Mouse (Mus musculus): ENCODE measurements at regions not wholly inside any gene's neighbourhood (a gene's known extent, or its start where the extent isn't known, plus 50 kb on each side); places are given as distances from the start of the nearest gene placed in this dataset.

GRCm38 (mm10) chr4:31877389-31877788 is 86.5 kb upstream of the Map3k7 start:
- H3K9ac ChIP-seq: no peak overlapping the region
- peaks cover 2% of the 10 kb centered on the region; the same call in 1 of the 2 replicates for H3K4me1 ChIP-seq
- H3K4me3 ChIP-seq (replicated peaks): no peak overlapping the region
- no peak for ATAC-seq (replicated peaks; ENCODE audit: low FRiP score)
- no peaks in the 10 kb centered on the region for H3K36me3 ChIP-seq
- no peaks in the 10 kb centered on the region for H3K27me3 ChIP-seq
- no peaks in the 10 kb centered on the region for H3K9me3 ChIP-seq (replicated peaks)
- H3K27ac ChIP-seq: no peak overlapping the region
- WGBS: 61% methylated on average over 3 of the region's 3 CpGs
- H3K4me2 ChIP-seq: no peak overlapping the region

- Histone ChIP-seq H3K27me3 (no peaks in the 10 kb centered on the region), H3K36me3 (no peaks in the 10 kb centered on the region), H3K9me3 (replicated peaks) (no peaks in the 10 kb centered on the region), H3K27ac (no peak overlapping the region), H3K4me2 (no peak overlapping the region), H3K4me1 (peaks cover 2% of the 10 kb centered on the region; the same call in 1 of the 2 replicates), H3K4me3 (replicated peaks) (no peak overlapping the region), H3K9ac (no peak overlapping the region)
- 59% methylated on average over 10 of the region's 10 CpGs for WGBS
- no peak for ATAC-seq (replicated peaks; ENCODE audit: low FRiP score)
Measured at GRCm38 (mm10) chr4:31878493-31879191, 85.3 kb upstream of the Map3k7 start.

- no peak overlapping the region for H3K4me3 ChIP-seq (replicated peaks)
- no peak for ATAC-seq (replicated peaks; ENCODE audit: low FRiP score)
- no peak overlapping the region for H3K4me2 ChIP-seq
- H3K27me3 ChIP-seq: no peaks in the 10 kb centered on the region
- H3K9ac ChIP-seq: no peak overlapping the region
- no peaks in the 10 kb centered on the region for H3K9me3 ChIP-seq (replicated peaks)
- H3K4me1 ChIP-seq: peaks cover 2% of the 10 kb centered on the region; the same call in 1 of the 2 replicates
- H3K27ac ChIP-seq: no peak overlapping the region
- no peaks in the 10 kb centered on the region for H3K36me3 ChIP-seq
- WGBS: 60% methylated on average over 5 of the region's 5 CpGs
Measured at GRCm38 (mm10) chr4:31879192-31879585, 84.7 kb upstream of the Map3k7 start.

GRCm38 (mm10) chr4:31880213-31880612 is 83.7 kb upstream of the Map3k7 start:
- H3K4me3 ChIP-seq (replicated peaks): no peak overlapping the region
- no peak overlapping the region for H3K27ac ChIP-seq
- no peak for ATAC-seq (replicated peaks; ENCODE audit: low FRiP score)
- H3K27me3 ChIP-seq: no peaks in the 10 kb centered on the region
- no peaks in the 10 kb centered on the region for H3K36me3 ChIP-seq
- WGBS: 44% methylated on average over 7 of the region's 7 CpGs
- no peaks in the 10 kb centered on the region for H3K9me3 ChIP-seq (replicated peaks)
- no peak overlapping the region for H3K9ac ChIP-seq
- H3K4me1 ChIP-seq: peaks cover 2% of the 10 kb centered on the region; the same call in 1 of the 2 replicates
- H3K4me2 ChIP-seq: no peak overlapping the region

GRCm38 (mm10) chr4:31889673-31890072 is 74.2 kb upstream of the Map3k7 start:
- no peaks in the 10 kb centered on the region for H3K9me3 ChIP-seq (replicated peaks)
- H3K9ac ChIP-seq: no peak overlapping the region
- no peaks in the 10 kb centered on the region for H3K27me3 ChIP-seq
- H3K27ac ChIP-seq: no peak overlapping the region
- H3K4me2 ChIP-seq: no peak overlapping the region
- no peaks in the 10 kb centered on the region for H3K36me3 ChIP-seq
- ATAC-seq (replicated peaks; ENCODE audit: low FRiP score): no peak
- no peak overlapping the region for H3K4me3 ChIP-seq (replicated peaks)
- no peaks in the 10 kb centered on the region for H3K4me1 ChIP-seq
- 62% methylated on average over 3 of the region's 3 CpGs for WGBS

GRCm38 (mm10) chr4:31909086-31909673 is 54.7 kb upstream of the Map3k7 start:
- no peak overlapping the region for H3K27ac ChIP-seq
- no peak overlapping the region for H3K9ac ChIP-seq
- H3K9me3 ChIP-seq (replicated peaks): no peaks in the 10 kb centered on the region
- no peak overlapping the region for H3K4me3 ChIP-seq (replicated peaks)
- ATAC-seq (replicated peaks; ENCODE audit: low FRiP score): peak; percentile 70; the same call in 1 of the 2 replicates
- no peaks in the 10 kb centered on the region for H3K4me1 ChIP-seq
- H3K27me3 ChIP-seq: no peaks in the 10 kb centered on the region
- WGBS: 32% methylated on average over 8 of the region's 8 CpGs
- H3K4me2 ChIP-seq: no peak overlapping the region
- no peaks in the 10 kb centered on the region for H3K36me3 ChIP-seq

Data from kidney, embryonic 15.5 days (tissue).